Mouse (Mus musculus): ENCODE measurements at regions not wholly inside any gene's neighbourhood (a gene's known extent, or its start where the extent isn't known, plus 50 kb on each side); places are given as distances from the start of the nearest gene placed in this dataset.

- no peak overlapping the region for H3K27ac ChIP-seq (ENCODE audit: insufficient read depth, low read depth, low read length)
- no peak overlapping the region for H3K4me3 ChIP-seq (ENCODE audit: insufficient read depth, low read length)
- H3K4me1 ChIP-seq (ENCODE audit: control insufficient read depth, insufficient read depth, low read length): no peaks in the 10 kb centered on the region; the same call in 1 of the 2 replicates
- no peak for TF ChIP-seq CTCF (IDR thresholded peaks at IDR 0.05; ENCODE audit: low read depth, low read length)
- TF ChIP-seq POLR2A (IDR thresholded peaks at IDR 0.05; ENCODE audit: borderline replicate concordance, low read depth, low read length): no peak
These were observed 209.7 kb downstream of the Igsf11 start for GRCm38 (mm10) chr16:39102151-39102550.

- H3K4me1 ChIP-seq (ENCODE audit: control insufficient read depth, insufficient read depth, low read length): no peaks in the 10 kb centered on the region; the same call in 1 of the 2 replicates
- no peak overlapping the region for H3K27ac ChIP-seq (ENCODE audit: insufficient read depth, low read depth, low read length)
- no peak overlapping the region for H3K4me3 ChIP-seq (ENCODE audit: insufficient read depth, low read length)
- TF ChIP-seq POLR2A (IDR thresholded peaks at IDR 0.05; ENCODE audit: borderline replicate concordance, low read depth, low read length) (no peak), CTCF (IDR thresholded peaks at IDR 0.05; ENCODE audit: low read depth, low read length) (no peak)
These were observed 211.1 kb downstream of the Igsf11 start for GRCm38 (mm10) chr16:39103360-39104095.

- H3K27ac ChIP-seq (ENCODE audit: insufficient read depth, low read depth, low read length): no peak overlapping the region
These were observed 217.0 kb downstream of the Igsf11 start for GRCm38 (mm10) chr16:39109383-39110033.

GRCm38 (mm10) chr16:39110089-39110488 is 217.6 kb downstream of the Igsf11 start:
- TF ChIP-seq POLR2A (IDR thresholded peaks at IDR 0.05; ENCODE audit: borderline replicate concordance, low read depth, low read length) (no peak), CTCF (IDR thresholded peaks at IDR 0.05; ENCODE audit: low read depth, low read length) (no peak)
- no peaks in the 10 kb centered on the region for H3K4me1 ChIP-seq (ENCODE audit: control insufficient read depth, insufficient read depth, low read length)
- no peak overlapping the region for H3K4me3 ChIP-seq (ENCODE audit: insufficient read depth, low read length)
- no peak overlapping the region for H3K27ac ChIP-seq (ENCODE audit: insufficient read depth, low read depth, low read length)

More at GRCm38 (mm10) chr16:39109383-39110033, 217.0 kb downstream of the Igsf11 start:
- Histone ChIP-seq H3K4me3 (ENCODE audit: insufficient read depth, low read length) (no peak overlapping the region), H3K4me1 (ENCODE audit: control insufficient read depth, insufficient read depth, low read length) (no peaks in the 10 kb centered on the region)
- TF ChIP-seq CTCF (IDR thresholded peaks at IDR 0.05; ENCODE audit: low read depth, low read length): no peak
- no peak for TF ChIP-seq POLR2A (IDR thresholded peaks at IDR 0.05; ENCODE audit: borderline replicate concordance, low read depth, low read length)

GRCm38 (mm10) chr16:39118059-39118458 is 225.6 kb downstream of the Igsf11 start:
- Histone ChIP-seq H3K4me3 (ENCODE audit: insufficient read depth, low read length) (no peak overlapping the region), H3K27ac (ENCODE audit: insufficient read depth, low read depth, low read length) (no peak overlapping the region), H3K4me1 (ENCODE audit: control insufficient read depth, insufficient read depth, low read length) (no peaks in the 10 kb centered on the region)
- no peak for TF ChIP-seq CTCF (IDR thresholded peaks at IDR 0.05; ENCODE audit: low read depth, low read length)
- TF ChIP-seq POLR2A (IDR thresholded peaks at IDR 0.05; ENCODE audit: borderline replicate concordance, low read depth, low read length): no peak

GRCm38 (mm10) chr16:39119811-39120210 is 227.3 kb downstream of the Igsf11 start:
- no peak overlapping the region for H3K4me3 ChIP-seq (ENCODE audit: insufficient read depth, low read length)
- H3K4me1 ChIP-seq (ENCODE audit: control insufficient read depth, insufficient read depth, low read length): no peaks in the 10 kb centered on the region
- H3K27ac ChIP-seq (ENCODE audit: insufficient read depth, low read depth, low read length): no peak overlapping the region
- TF ChIP-seq CTCF (IDR thresholded peaks at IDR 0.05; ENCODE audit: low read depth, low read length): no peak

GRCm38 (mm10) chr16:39123445-39123952 is 231.0 kb downstream of the Igsf11 start:
- Histone ChIP-seq H3K4me1 (ENCODE audit: control insufficient read depth, insufficient read depth, low read length) (no peaks in the 10 kb centered on the region), H3K27ac (ENCODE audit: insufficient read depth, low read depth, low read length) (no peak overlapping the region), H3K4me3 (ENCODE audit: insufficient read depth, low read length) (no peak overlapping the region)
- TF ChIP-seq CTCF (IDR thresholded peaks at IDR 0.05; ENCODE audit: low read depth, low read length) (no peak), POLR2A (IDR thresholded peaks at IDR 0.05; ENCODE audit: borderline replicate concordance, low read depth, low read length) (no peak)

- TF ChIP-seq POLR2A (IDR thresholded peaks at IDR 0.05; ENCODE audit: borderline replicate concordance, low read depth, low read length): no peak
- no peak for TF ChIP-seq CTCF (IDR thresholded peaks at IDR 0.05; ENCODE audit: low read depth, low read length)
These were observed 240.0 kb downstream of the Igsf11 start for GRCm38 (mm10) chr16:39132459-39132858.

GRCm38 (mm10) chr16:39135777-39136176 is 243.3 kb downstream of the Igsf11 start:
- Histone ChIP-seq H3K27ac (ENCODE audit: insufficient read depth, low read depth, low read length) (no peak overlapping the region), H3K4me1 (ENCODE audit: control insufficient read depth, insufficient read depth, low read length) (no peaks in the 10 kb centered on the region), H3K4me3 (ENCODE audit: insufficient read depth, low read length) (no peak overlapping the region)
- no peak for TF ChIP-seq CTCF (IDR thresholded peaks at IDR 0.05; ENCODE audit: low read depth, low read length)
- TF ChIP-seq POLR2A (IDR thresholded peaks at IDR 0.05; ENCODE audit: borderline replicate concordance, low read depth, low read length): no peak

More at GRCm38 (mm10) chr16:39132459-39132858, 240.0 kb downstream of the Igsf11 start:
- no peak overlapping the region for H3K27ac ChIP-seq (ENCODE audit: insufficient read depth, low read depth, low read length)
- H3K4me1 ChIP-seq (ENCODE audit: control insufficient read depth, insufficient read depth, low read length): no peaks in the 10 kb centered on the region
- H3K4me3 ChIP-seq (ENCODE audit: insufficient read depth, low read length): no peak overlapping the region

GRCm38 (mm10) chr16:39147151-39147550 is 254.7 kb downstream of the Igsf11 start:
- Histone ChIP-seq H3K27ac (ENCODE audit: insufficient read depth, low read depth, low read length) (no peak overlapping the region), H3K4me3 (ENCODE audit: insufficient read depth, low read length) (no peak overlapping the region), H3K4me1 (ENCODE audit: control insufficient read depth, insufficient read depth, low read length) (no peaks in the 10 kb centered on the region)
- no peak for TF ChIP-seq CTCF (IDR thresholded peaks at IDR 0.05; ENCODE audit: low read depth, low read length)

All from bone marrow macrophage, adult 2 months (primary cell).